Mouse (Mus musculus) heart, adult 2 months (tissue): ENCODE data around the gene Clba1.

Source experiments
- CTCF ChIP-seq: fragments of 200-600 bp; IDR thresholded peaks from 2 replicates; pipeline ENCODE4 v1.8.1; 2022; ENCODE audit warnings: antibody characterized with exemption, mild to moderate bottlenecking, moderate library complexity
- EP300 ChIP-seq: fragments of 200-500 bp; IDR thresholded peaks from 2 replicates; pipeline ENCODE4 v1.6.1; 2011; ENCODE audit warnings: low read depth, low read length, control low read depth; ENCODE audit not compliant: insufficient read depth
- POLR2A ChIP-seq: fragments of 200-500 bp; IDR thresholded peaks from 2 replicates; pipeline ENCODE4 v1.6.1; 2011; ENCODE audit warnings: mild to moderate bottlenecking, low read depth, low read length, control low read depth; ENCODE audit not compliant: insufficient read depth

- TF ChIP-seq EP300, result no peak
- TF ChIP-seq POLR2A, result no peak
- peak; percentile 93 for TF ChIP-seq CTCF
Measured at GRCm38 (mm10) chr12:112816294-112816693, 7.6 kb downstream of the Clba1 start.
